ENCODE assay signal across 8 mouse cellular contexts in genomic region chr14:118936952-118937351, GRCm38 (mm10). TPM values are rescaled to one million over a fixed set of nuclear protein-coding genes. Genes with fewer than 3 reads are reported as not detected.
DNase-seq lines count a peak whose midpoint lies in the region; ATAC-seq and TF ChIP-seq lines count a peak whose summit lies in the region.

No protein-coding gene starts in this region.

- peak overlapping the region; percentile 76 for H3K27ac ChIP-seq in heart, embryonic 13.5 days (replicated peaks)
- H3K27ac ChIP-seq in ES-Bruce4 (ENCODE audit: insufficient read depth, low read length) (0 out of 2 replicates have a peak overlapping the region, but pooled peaks have one; percentile 13), macrophage (peak overlapping the region; percentile 54)
- peak overlapping the region; percentile 97 for H3K27ac ChIP-seq in hindbrain, embryonic 10.5 days

- TF ChIP-seq EP300 in ES-Bruce4 (IDR thresholded peaks at IDR 0.05; ENCODE audit: insufficient read depth, low read depth, low read length): no peak

- TF ChIP-seq POLR2A in ES-Bruce4 (IDR thresholded peaks at IDR 0.05; ENCODE audit: insufficient read depth, low read length): no peak

- no peak for TF ChIP-seq CTCF in ES-Bruce4 (IDR thresholded peaks at IDR 0.05; ENCODE audit: low read depth, low read length)

- no peaks in the 10 kb centered on the region for H3K9me3 ChIP-seq in heart, embryonic 13.5 days
- H3K9me3 ChIP-seq in ES-Bruce4 (replicated peaks; ENCODE audit: control insufficient read depth, insufficient read depth, low read length, poor library complexity, severe bottlenecking): no peaks in the 10 kb centered on the region
- H3K9me3 ChIP-seq in hindbrain, embryonic 10.5 days: no peaks in the 10 kb centered on the region

- peaks cover 37% of the 10 kb centered on the region for H3K79me2 ChIP-seq in macrophage (ENCODE audit: inconsistent target)

- peaks cover 37% of the 10 kb centered on the region for H3K4me1 ChIP-seq in heart, embryonic 13.5 days
- peaks cover 7% of the 10 kb centered on the region for H3K4me1 ChIP-seq in ES-Bruce4 (ENCODE audit: control insufficient read depth, insufficient read depth, low read length)
- peaks cover 39% of the 10 kb centered on the region for H3K4me1 ChIP-seq in hindbrain, embryonic 10.5 days (replicated peaks)

- H3K4me3 ChIP-seq in heart, embryonic 13.5 days: peak overlapping the region; percentile 100
- peak overlapping the region; percentile 66 for H3K4me3 ChIP-seq in ES-Bruce4 (ENCODE audit: low read depth, low read length)
- peak overlapping the region; percentile 99 for H3K4me3 ChIP-seq in hindbrain, embryonic 10.5 days
- H3K4me3 ChIP-seq in macrophage (ENCODE audit: inconsistent target): peak overlapping the region; percentile 51

- no peak for ATAC-seq in heart, embryonic 13.5 days (ENCODE audit: extremely low read depth, insufficient number of reproducible peaks, low FRiP score, low TSS enrichment)

- no peak for DNase-seq in heart, adult 11 months
- DNase-seq in hindbrain, embryonic 10.5 days (ENCODE audit: low spot score): no peak
- DNase-seq in cerebellum, adult 18-20 months: no peak
- DNase-seq in embryo, embryonic 10 days (ENCODE audit: low spot score): no peak
- DNase-seq in gastrocnemius, adult 18-20 months (ENCODE audit: low spot score): no peak

- peak overlapping the region; percentile 76 for H3K4me2 ChIP-seq in heart, embryonic 13.5 days

- H3K36me3 ChIP-seq in heart, embryonic 13.5 days: no peaks in the 10 kb centered on the region
- H3K36me3 ChIP-seq in ES-Bruce4 (ENCODE audit: control insufficient read depth, insufficient read depth, low read length, poor library complexity, severe bottlenecking) (no peaks in the 10 kb centered on the region), macrophage (ENCODE audit: inconsistent target) (no peaks in the 10 kb centered on the region)
- no peaks in the 10 kb centered on the region for H3K36me3 ChIP-seq in hindbrain, embryonic 10.5 days

- no peaks in the 10 kb centered on the region for H3K27me3 ChIP-seq in heart, embryonic 13.5 days (replicated peaks)
- no peaks in the 10 kb centered on the region for H3K27me3 ChIP-seq in ES-Bruce4 (ENCODE audit: control insufficient read depth, insufficient read depth, low read length, poor library complexity, severe bottlenecking)
- H3K27me3 ChIP-seq in hindbrain, embryonic 10.5 days (ENCODE audit: insufficient read depth, poor library complexity, severe bottlenecking): no peaks in the 10 kb centered on the region

- WGBS in heart, embryonic 13.5 days: 33% methylated on average over 4 of the region's 4 CpGs
- WGBS in hindbrain, embryonic 10.5 days: 31% methylated on average over 4 of the region's 4 CpGs
- 36% methylated on average over 4 of the region's 4 CpGs for WGBS in macrophage (ENCODE audit: missing documents)

- peak overlapping the region; percentile 79 for H3K9ac ChIP-seq in heart, embryonic 13.5 days
- H3K9ac ChIP-seq in ES-Bruce4 (ENCODE audit: low read depth, poor library complexity, severe bottlenecking): peak overlapping the region; percentile 96

RNA-seq across cellular contexts. Expression of gene Dnajc3, which starts 0.8 kb away (rescaled TPM):
- 23.1 and 26.0 TPM in 2 replicates for polyA plus RNA-seq in heart, embryonic 13.5 days (2015; fragmentation: Nextera tagmentation; extraction: Ambion mirVana)
- polyA plus RNA-seq in ES-Bruce4 (2011; ENCODE audit: insufficient read depth, insufficient read length, low read depth, missing spikeins) (32.4 and 33.2 TPM in 2 replicates), macrophage (2018) (40.1 to 53.3 TPM (median 47.7 TPM) in 3 replicates)
- polyA plus RNA-seq in hindbrain, embryonic 10.5 days (2016; fragmentation: Nextera tagmentation; extraction: Ambion mirVana): 25.4 and 33.1 TPM in 2 replicates
- total RNA-seq in macrophage (2018; cell fraction: chromatin; rRNA removed): 10 to 100 TPM in 18 of 26 experiments, 1 to 10 TPM in 8; 5.5 to 28.0 (median 16.2) TPM
- 10 to 100 TPM; 26.1 to 66.5 (median 40.5) TPM for total RNA-seq in macrophage (2018; cell fraction: cytosol; rRNA removed)
- total RNA-seq in macrophage (2018; cell fraction: nucleus; rRNA removed): 10 to 100 TPM; 13.3 to 71.4 (median 39.3) TPM
- 10 to 100 TPM; 17.7 to 23.0 TPM for total RNA-seq in gastrocnemius, adult 18-20 months (2021)

RNA-seq across cellular contexts. Expression of gene Dzip1, which starts 11.7 kb away (rescaled TPM):
- 6.9 and 8.0 TPM in 2 replicates for polyA plus RNA-seq in heart, embryonic 13.5 days (2015; fragmentation: Nextera tagmentation; extraction: Ambion mirVana)
- polyA plus RNA-seq in ES-Bruce4 (2011; ENCODE audit: insufficient read depth, insufficient read length, low read depth, missing spikeins) (47.2 and 57.6 TPM in 2 replicates), macrophage (2018) (0.09 to 0.10 TPM in 2 of 3 replicates, not detected in the other)
- polyA plus RNA-seq in hindbrain, embryonic 10.5 days (2016; fragmentation: Nextera tagmentation; extraction: Ambion mirVana): 16.4 and 19.7 TPM in 2 replicates
- 1 to 10 TPM in 2 of 26 experiments, under 1 TPM in 9, not detected in 15; 0.16 to 3.7 (median 0.57) TPM for total RNA-seq in macrophage (2018; cell fraction: chromatin; rRNA removed)
- total RNA-seq in macrophage (2018; cell fraction: cytosol; rRNA removed): under 1 TPM in 19 of 26 experiments, not detected in 7; under 0.01 to 0.22 (median 0.09) TPM
- 1 to 10 TPM in 1 of 26 experiments, under 1 TPM in 6, not detected in 19; 0.10 to 1.3 (median 0.31) TPM for total RNA-seq in macrophage (2018; cell fraction: nucleus; rRNA removed)
- total RNA-seq in gastrocnemius, adult 18-20 months (2021): 1 to 10 TPM; 1.9 to 2.1 TPM

Comparison
In these comparisons a context has a peak if more than half of its experiments do, and no peak if none do; other contexts are left out.
1. H3K27ac ChIP-seq: peak in every context shown above with its lines; median percentile 97 in hindbrain, embryonic 10.5 days; 76 in heart, embryonic 13.5 days; 54 in macrophage; 13 in ES-Bruce4.